Mouse (Mus musculus): Measurements from ENCODE around the gene Gm10354. TPM values are rescaled to one million over a fixed set of nuclear protein-coding genes. Genes with fewer than 3 reads are reported as not detected.
"Not testable (repeated sequence)": the region's sequence is repeated elsewhere in the genome, so short reads cannot be mapped to it uniquely, and the experiment has no call there.

Gm10354 gene
- polyA plus RNA-seq, 1 experiment from 2014 or later, result not detected

- not testable (repeated sequence) for H3K27me3 ChIP-seq; H3K4me3 ChIP-seq; H3K36me3 ChIP-seq; H3K9ac ChIP-seq; ATAC-seq (ENCODE audit: low FRiP score); H3K4me2 ChIP-seq (replicated peaks); H3K4me1 ChIP-seq; H3K27ac ChIP-seq
- 64% methylated on average over 4 of the region's 4 CpGs for WGBS
- H3K9me3 ChIP-seq (replicated peaks), result peaks cover 22% of the 10 kb centered on the region
Observed at GRCm38 (mm10) chr5:14945524-14945923, 33.2 kb downstream of the Gm10354 start.

GRCm38 (mm10) chr5:14941043-14941442 is 37.7 kb downstream of the Gm10354 start:
- H3K4me2 ChIP-seq (replicated peaks); H3K9ac ChIP-seq; H3K4me3 ChIP-seq; H3K27ac ChIP-seq; H3K36me3 ChIP-seq; ATAC-seq (ENCODE audit: low FRiP score); H3K27me3 ChIP-seq; H3K4me1 ChIP-seq: not testable (repeated sequence)
- peaks cover 17% of the 10 kb centered on the region for H3K9me3 ChIP-seq (replicated peaks)
- WGBS, result 87% methylated on average over 1 of the region's 1 CpGs

- H3K9me3 ChIP-seq (replicated peaks), result peaks cover 11% of the 10 kb centered on the region
- H3K4me1 ChIP-seq; H3K9ac ChIP-seq; ATAC-seq (ENCODE audit: low FRiP score); H3K4me3 ChIP-seq; H3K4me2 ChIP-seq (replicated peaks); H3K36me3 ChIP-seq; H3K27ac ChIP-seq; H3K27me3 ChIP-seq: not testable (repeated sequence)
- 38% methylated on average over 1 of the region's 1 CpGs for WGBS
Observed at GRCm38 (mm10) chr5:14938329-14938728, 40.4 kb downstream of the Gm10354 start, which contains the start of gene Speer4e. Speer4e (minus strand) TSS chr5:14938429.

DNA sequence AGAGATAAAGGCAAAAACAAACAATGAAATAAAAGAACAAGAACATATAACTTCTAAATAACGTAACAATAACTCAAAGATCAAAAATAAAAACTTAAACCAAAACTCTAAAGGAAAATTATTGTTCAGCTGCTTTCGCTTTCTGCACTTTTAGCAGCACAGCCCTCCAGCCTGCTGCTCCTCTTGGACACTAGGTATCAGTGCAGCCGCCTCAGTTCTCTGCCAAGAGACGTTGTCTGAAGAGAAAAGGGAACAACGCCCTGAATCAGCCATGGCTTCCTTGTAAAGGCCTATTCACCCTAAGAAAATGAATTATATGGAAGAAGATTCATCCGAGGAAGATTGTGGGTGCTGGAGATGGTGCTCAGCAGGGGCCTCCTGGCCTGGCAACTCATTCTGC is 45.0 kb downstream of the Gm10354 start:
- not testable (repeated sequence) for H3K36me3 ChIP-seq; H3K9me3 ChIP-seq (replicated peaks); H3K27ac ChIP-seq; H3K4me2 ChIP-seq (replicated peaks); H3K4me3 ChIP-seq; ATAC-seq (ENCODE audit: low FRiP score); H3K27me3 ChIP-seq; H3K9ac ChIP-seq; H3K4me1 ChIP-seq
- WGBS, result 75% methylated on average over 5 of the region's 6 CpGs

- H3K27me3 ChIP-seq; H3K9me3 ChIP-seq (replicated peaks); H3K36me3 ChIP-seq; H3K4me2 ChIP-seq (replicated peaks); H3K4me1 ChIP-seq; H3K27ac ChIP-seq; H3K4me3 ChIP-seq; ATAC-seq (ENCODE audit: low FRiP score); H3K9ac ChIP-seq: not testable (repeated sequence)
- 30% methylated on average over 4 of the region's 4 CpGs for WGBS
Observed at GRCm38 (mm10) chr5:14927047-14927446, 51.7 kb downstream of the Gm10354 start.

Other genes with a start within 250 kb of the Gm10354 start
- not detected in 2 replicates for gene Gm9758, start 64.0 kb downstream of the Gm10354 start, polyA plus RNA-seq (2016; fragmentation: Nextera tagmentation; extraction: Ambion mirVana)
- gene Speer4e, start 40.5 kb downstream of the Gm10354 start, polyA plus RNA-seq (2016; fragmentation: Nextera tagmentation; extraction: Ambion mirVana), result not detected in 2 replicates
- gene Gm17019, start 54.1 kb upstream of the Gm10354 start, polyA plus RNA-seq (2016; fragmentation: Nextera tagmentation; extraction: Ambion mirVana), result not detected in 2 replicates